Mouse (Mus musculus) MEL (cell line): ENCODE results near the gene Gm20696. TPM values are rescaled to one million over a fixed set of nuclear protein-coding genes. Genes with fewer than 3 reads are reported as not detected.

Source experiments
- DNase-seq: peaks from one replicate; pipeline ENCODE4 v3.0.0; 2011; ENCODE audit warnings: low read depth, low spot score
- H3K27ac ChIP-seq: 2 replicates; pipeline ENCODE4 v1.5.1; 2012; ENCODE audit warnings: low read depth, mild to moderate bottlenecking, control low read depth, low read length, moderate library complexity; ENCODE audit not compliant: control insufficient read depth
- H3K27me3 ChIP-seq, 2 experiments: fragments of 150-350 bp in 1 of 2; sonication (generic) in 1 of 2; 2 replicates each; pipeline ENCODE4 v1.6.1; 2012; ENCODE audit warnings: low read length in 2 of 2, mild to moderate bottlenecking in 2 of 2, improper control_type of control experiment in 1 of 2, moderate library complexity in 1 of 2; ENCODE audit not compliant: insufficient read depth in 2 of 2, control insufficient read depth in 1 of 2
- H3K36me3 ChIP-seq, 2 experiments: 2 replicates each; pipeline ENCODE4 v1.6.1; 2012 to 2014; ENCODE audit warnings: low read length in 2 of 2, improper control_type of control experiment in 1 of 2, inconsistent platforms in 1 of 2, mild to moderate bottlenecking in 1 of 2; ENCODE audit not compliant: insufficient read depth in 2 of 2, control insufficient read depth in 1 of 2
- H3K4me1 ChIP-seq, 2 experiments: fragments of 150-350 bp in 1 of 2; sonication (generic) in 1 of 2; 2 replicates each; pipeline ENCODE4 v1.6.1; 2012; ENCODE audit warnings: low read length in 2 of 2, improper control_type of control experiment in 1 of 2, mild to moderate bottlenecking in 1 of 2; ENCODE audit not compliant: insufficient read depth in 2 of 2, control insufficient read depth in 1 of 2
- H3K4me3 ChIP-seq, 2 experiments: fragments of 150-350 bp in 1 of 2; sonication (generic) in 1 of 2; 2 replicates each; pipeline ENCODE4 v1.5.1; 2012; ENCODE audit warnings: low read depth in 2 of 2, low read length in 2 of 2, mild to moderate bottlenecking in 2 of 2, moderate library complexity in 2 of 2, control low read depth in 1 of 2, improper control_type of control experiment in 1 of 2; ENCODE audit not compliant: control insufficient read depth in 1 of 2, insufficient read depth in 1 of 2
- H3K79me2 ChIP-seq: 2 replicates; pipeline ENCODE4 v1.6.1; 2012; ENCODE audit warnings: mild to moderate bottlenecking, low read length, moderate library complexity; ENCODE audit not compliant: control insufficient read depth, poor library complexity, insufficient read depth
- H3K9ac ChIP-seq: 2 replicates; pipeline ENCODE4 v1.6.1; 2012; ENCODE audit warnings: low read depth, mild to moderate bottlenecking, control low read depth, low read length, moderate library complexity; ENCODE audit not compliant: control insufficient read depth, poor library complexity, severe bottlenecking
- H3K9me3 ChIP-seq: fragments of 150-350 bp; sonication (generic); replicated peaks from 2 replicates; pipeline ENCODE4 v1.6.1; 2012; ENCODE audit warnings: mild to moderate bottlenecking, low read length, improper control_type of control experiment, moderate library complexity; ENCODE audit not compliant: insufficient read depth
- BHLHE40 ChIP-seq: IDR thresholded peaks from 2 replicates; pipeline ENCODE4 v1.6.1; 2012; ENCODE audit warnings: low read depth, mild to moderate bottlenecking, inconsistent platforms, low read length, improper control_type of control experiment, borderline replicate concordance
- CHD2 ChIP-seq: IDR thresholded peaks from 2 replicates; pipeline ENCODE4 v1.6.1; 2011; ENCODE audit warnings: low read length, improper control_type of control experiment
- E2F4 ChIP-seq: IDR thresholded peaks from 2 replicates; pipeline ENCODE4 v1.6.1; 2011; ENCODE audit warnings: low read depth, low read length, improper control_type of control experiment, borderline replicate concordance
- ETS1 ChIP-seq: IDR thresholded peaks from 2 replicates; pipeline ENCODE4 v1.6.1; 2012; ENCODE audit warnings: low read depth, mild to moderate bottlenecking, inconsistent platforms, low read length, improper control_type of control experiment, moderate library complexity
- GATA1 ChIP-seq: IDR thresholded peaks from 2 replicates; pipeline ENCODE4 v1.6.1; 2011; ENCODE audit warnings: low read depth, low read length, improper control_type of control experiment
- JUND ChIP-seq: IDR thresholded peaks from 2 replicates; pipeline ENCODE4 v1.6.1; 2011; ENCODE audit warnings: low read depth, mild to moderate bottlenecking, improper control_type of control experiment, low read length
- KAT2A ChIP-seq: conservative IDR thresholded peaks from 2 replicates; pipeline ENCODE4 v1.6.1; 2012; ENCODE audit warnings: low read depth, low read length, improper control_type of control experiment, inconsistent platforms
- MAFK ChIP-seq: IDR thresholded peaks from 2 replicates; pipeline ENCODE4 v1.6.1; 2011; ENCODE audit warnings: low read depth, mild to moderate bottlenecking, low read length, improper control_type of control experiment, borderline replicate concordance
- MAX ChIP-seq: IDR thresholded peaks from 2 replicates; pipeline ENCODE4 v1.6.1; 2011; ENCODE audit warnings: low read length, improper control_type of control experiment
- MAZ ChIP-seq: IDR thresholded peaks from 2 replicates; pipeline ENCODE4 v1.6.1; 2012; ENCODE audit warnings: low read depth, mild to moderate bottlenecking, inconsistent platforms, low read length, improper control_type of control experiment
- MXI1 ChIP-seq: IDR thresholded peaks from 2 replicates; pipeline ENCODE4 v1.6.1; 2011; ENCODE audit warnings: mild to moderate bottlenecking, low read depth, low read length, improper control_type of control experiment
- MYB ChIP-seq: IDR thresholded peaks from 2 replicates; pipeline ENCODE4 v1.6.1; 2011; ENCODE audit warnings: mild to moderate bottlenecking, low read depth, low read length, improper control_type of control experiment
- NELFE ChIP-seq: IDR thresholded peaks from 2 replicates; pipeline ENCODE4 v1.6.1; 2011; ENCODE audit warnings: low read depth, low read length, improper control_type of control experiment
- NRF1 ChIP-seq: IDR thresholded peaks from 2 replicates; pipeline ENCODE4 v1.6.1; 2014; ENCODE audit warnings: low read depth, mild to moderate bottlenecking, inconsistent platforms, low read length, improper control_type of control experiment, moderate library complexity; ENCODE audit not compliant: poor library complexity, insufficient read depth, severe bottlenecking
- POLR2AphosphoS5 ChIP-seq: IDR thresholded peaks from 2 replicates; pipeline ENCODE4 v1.6.1; 2012; ENCODE audit warnings: low read depth, borderline replicate concordance, mild to moderate bottlenecking, inconsistent platforms, low read length, moderate library complexity, mixed read lengths
- RAD21 ChIP-seq: IDR thresholded peaks from 2 replicates; pipeline ENCODE4 v1.6.1; 2011; ENCODE audit warnings: mild to moderate bottlenecking, low read depth, low read length, improper control_type of control experiment
- TAL1 ChIP-seq: IDR thresholded peaks from 2 replicates; pipeline ENCODE4 v1.6.1; 2012; ENCODE audit warnings: mild to moderate bottlenecking, inconsistent platforms, low read length, moderate library complexity, mixed read lengths
- TBP ChIP-seq: IDR thresholded peaks from 2 replicates; pipeline ENCODE4 v1.8.0; 2011; ENCODE audit warnings: low read depth, low read length, improper control_type of control experiment
- UBTF ChIP-seq: IDR thresholded peaks from 2 replicates; pipeline ENCODE4 v1.6.1; 2012; ENCODE audit warnings: low read depth, mild to moderate bottlenecking, inconsistent platforms, low read length, improper control_type of control experiment, moderate library complexity, borderline replicate concordance; ENCODE audit not compliant: insufficient read depth
- USF2 ChIP-seq, 2 experiments: IDR thresholded peaks; 2 replicates each; pipeline ENCODE4 v1.6.1; 2011 to 2012; ENCODE audit warnings: improper control_type of control experiment in 2 of 2, low read length in 2 of 2, borderline replicate concordance in 1 of 2, inconsistent platforms in 1 of 2, low read depth in 1 of 2, mild to moderate bottlenecking in 1 of 2; ENCODE audit not compliant: insufficient read depth in 1 of 2
- ZC3H11A ChIP-seq: IDR thresholded peaks from 2 replicates; pipeline ENCODE4 v1.6.1; 2012; ENCODE audit warnings: low read depth, mild to moderate bottlenecking, inconsistent platforms, low read length, improper control_type of control experiment
- ZNF384 ChIP-seq: IDR thresholded peaks from 2 replicates; pipeline ENCODE4 v1.6.1; 2012; ENCODE audit warnings: low read depth, mild to moderate bottlenecking, inconsistent platforms, low read length, improper control_type of control experiment
- polyA plus RNA-seq, 2 experiments: library from polyadenylated mRNA; stranded (reverse) in 1 of 2; unstranded in 1 of 2; fragments of >175 nt in 1 of 2; fragments of >200 nt in 1 of 2; gene quantifications; 2 replicates each; pipeline versions ENCODE4 v1.2.1 to v1.2.4; 2012; ENCODE audit warnings: low replicate concordance in 2 of 2, low read depth in 1 of 2; ENCODE audit not compliant: insufficient read length in 2 of 2, insufficient read depth in 1 of 2, missing spikeins in 1 of 2
- total RNA-seq: library from RNA; depleted of rRNA; stranded (reverse); fragments of 300-350 nt; gene quantifications from 2 replicates; pipeline ENCODE4 v1.2.3, GENCODE M21; 2012

The Gm20696 gene
- total and polyA plus RNA-seq, 3 experiments, result 0.07 to 0.39 TPM; not detected in 1

GRCm38 (mm10) chr6:99663232-99663631 is 3.4 kb downstream of the Gm20696 start:
- TF ChIP-seq UBTF (no peak), BHLHE40 (no peak), ZNF384 (no peak), MAZ (no peak), E2F4 (no peak), ZC3H11A (no peak), MAX (no peak)
- TF ChIP-seq, all 39 proteins: peak for 0
- no peak overlapping the region for H3K9ac ChIP-seq
- no peaks in the 10 kb centered on the region for H3K36me3 ChIP-seq
- no peaks in the 10 kb centered on the region for H3K9me3 ChIP-seq
- no peak overlapping the region for H3K4me3 ChIP-seq
- no peaks in the 10 kb centered on the region for H3K27me3 ChIP-seq
- no peaks in the 10 kb centered on the region for H3K79me2 ChIP-seq
- DNase-seq, result no peak
- H3K27ac ChIP-seq, result no peak overlapping the region
- no peaks in the 10 kb centered on the region for H3K4me1 ChIP-seq

GRCm38 (mm10) chr6:99660443-99660842 is 6.2 kb downstream of the Gm20696 start:
- H3K79me2 ChIP-seq, result no peaks in the 10 kb centered on the region
- no peaks in the 10 kb centered on the region for H3K27me3 ChIP-seq
- no peak overlapping the region for H3K4me3 ChIP-seq
- no peaks in the 10 kb centered on the region for H3K9me3 ChIP-seq
- H3K27ac ChIP-seq, result no peak overlapping the region
- no peaks in the 10 kb centered on the region for H3K4me1 ChIP-seq
- DNase-seq, result no peak
- no peak overlapping the region for H3K9ac ChIP-seq
- no peaks in the 10 kb centered on the region for H3K36me3 ChIP-seq
- no peak for TF ChIP-seq MAFK
- no peak for TF ChIP-seq TBP
- TF ChIP-seq MAX, result no peak
- TF ChIP-seq USF2 (IDR thresholded peaks at IDR 0.05; ENCODE audit: borderline replicate concordance in 1 of 2, insufficient read depth in 1 of 2, low read depth in 1 of 2, low read length in 2 of 2), result no peak
- no peak for TF ChIP-seq NELFE
- TF ChIP-seq ETS1, result no peak
- no peak for TF ChIP-seq MYB
- no peak for TF ChIP-seq GATA1
- no peak for TF ChIP-seq UBTF
- no peak for TF ChIP-seq POLR2AphosphoS5
- no peak for TF ChIP-seq CHD2
- no peak for TF ChIP-seq RAD21
- no peak for TF ChIP-seq E2F4
- TF ChIP-seq MXI1, result no peak
- no peak for TF ChIP-seq TAL1
- TF ChIP-seq MAZ, result no peak
- no peak for TF ChIP-seq NRF1
- no peak for TF ChIP-seq JUND
- TF ChIP-seq KAT2A, result no peak
